In genomic region chr1:172046938-172047337, GRCm38 (mm10) we compare ENCODE assay signal across 8 mouse cellular contexts. TPM values are rescaled to one million over a fixed set of nuclear protein-coding genes. Genes with fewer than 3 reads are reported as not detected.
A peak's percentile ranks its signal among the peaks of the same experiment; 100 is the strongest.
DNase-seq lines count a peak whose midpoint lies in the region; ATAC-seq lines count a peak whose summit lies in the region.

No protein-coding gene starts in this region.

- 11% methylated on average over 5 of the region's 5 CpGs for WGBS in intestine, embryonic 15.5 days
- WGBS in liver, embryonic 11.5 days: 15% methylated on average over 5 of the region's 5 CpGs
- 10% methylated on average over 5 of the region's 5 CpGs for WGBS in neural tube, embryonic 12.5 days

- no peak overlapping the region for H3K4me2 ChIP-seq in intestine, embryonic 15.5 days (replicated peaks)
- H3K4me2 ChIP-seq in liver, embryonic 11.5 days: no peak overlapping the region; the same call in 1 of the 2 replicates
- peak overlapping the region; percentile 49 for H3K4me2 ChIP-seq in neural tube, embryonic 12.5 days (replicated peaks)

- H3K9me3 ChIP-seq in intestine, embryonic 15.5 days: no peaks in the 10 kb centered on the region
- H3K9me3 ChIP-seq in liver, embryonic 11.5 days (ENCODE audit: control insufficient read depth, low read length): no peaks in the 10 kb centered on the region
- H3K9me3 ChIP-seq in neural tube, embryonic 12.5 days: no peaks in the 10 kb centered on the region

- no peaks in the 10 kb centered on the region for H3K36me3 ChIP-seq in intestine, embryonic 15.5 days
- no peaks in the 10 kb centered on the region for H3K36me3 ChIP-seq in liver, embryonic 11.5 days (ENCODE audit: control insufficient read depth, insufficient read depth, low read length)
- H3K36me3 ChIP-seq in neural tube, embryonic 12.5 days: no peaks in the 10 kb centered on the region

- DNase-seq in CD4-positive helper T cell, adult 2 months (ENCODE audit: low read depth, low spot score): peak; percentile 67
- peak; percentile 80 for DNase-seq in R1 (ENCODE audit: low read depth, low spot score)
- DNase-seq in cerebellum, postnatal 36 days: peak; percentile 65 to 72
- DNase-seq in gastrocnemius, postnatal 10 days: peak; percentile 81
- DNase-seq in liver, embryonic 11.5 days (ENCODE audit: low spot score): peak; percentile 75
- DNase-seq in thymus, postnatal 10 days (ENCODE audit: low spot score in 2 of 2): peak; percentile 60 to 83

- H3K4me1 ChIP-seq in intestine, embryonic 15.5 days (replicated peaks): no peaks in the 10 kb centered on the region
- H3K4me1 ChIP-seq in liver, embryonic 11.5 days (replicated peaks; ENCODE audit: control insufficient read depth, insufficient read depth, low read length): no peaks in the 10 kb centered on the region
- H3K4me1 ChIP-seq in neural tube, embryonic 12.5 days: peaks cover 32% of the 10 kb centered on the region

- H3K4me3 ChIP-seq in intestine, embryonic 15.5 days (replicated peaks): no peak overlapping the region
- no peak overlapping the region for H3K4me3 ChIP-seq in liver, embryonic 11.5 days (ENCODE audit: low read depth, low read length)
- no peak overlapping the region for H3K4me3 ChIP-seq in neural tube, embryonic 12.5 days

- H3K9ac ChIP-seq in intestine, embryonic 15.5 days: no peak overlapping the region
- H3K9ac ChIP-seq in liver, embryonic 11.5 days (ENCODE audit: low read depth, low read length): no peak overlapping the region
- H3K9ac ChIP-seq in neural tube, embryonic 12.5 days: no peak overlapping the region

- H3K27ac ChIP-seq in intestine, embryonic 15.5 days: no peak overlapping the region
- H3K27ac ChIP-seq in liver, embryonic 11.5 days (ENCODE audit: low read depth, low read length): no peak overlapping the region
- peak overlapping the region; percentile 92; the same call in 1 of the 2 replicates for H3K27ac ChIP-seq in neural tube, embryonic 12.5 days

- H3K27me3 ChIP-seq in intestine, embryonic 15.5 days (replicated peaks): 0 out of 2 replicates have a peak, but pooled peaks cover 2% of the 10 kb centered on the region
- peaks cover 3% of the 10 kb centered on the region for H3K27me3 ChIP-seq in liver, embryonic 11.5 days (replicated peaks; ENCODE audit: control insufficient read depth, insufficient read depth, low read length)
- no peaks in the 10 kb centered on the region for H3K27me3 ChIP-seq in neural tube, embryonic 12.5 days (replicated peaks)

- ATAC-seq in intestine, embryonic 15.5 days: peak; percentile 75
- ATAC-seq in liver, embryonic 11.5 days (replicated peaks; ENCODE audit: low FRiP score): 0 out of 2 replicates have a peak, but pooled peaks have one; percentile 46
- no peak for ATAC-seq in neural tube, embryonic 12.5 days (ENCODE audit: low FRiP score, low read depth)

RNA-seq across cellular contexts. Expression of gene Nhlh1, which starts 10.4 kb away (rescaled TPM):
- not detected for total RNA-seq in gastrocnemius, postnatal 10 days (2021)
- 0.06 and 0.09 TPM in 2 replicates for polyA plus RNA-seq in intestine, embryonic 15.5 days (2015; fragmentation: Nextera tagmentation; extraction: Ambion mirVana)
- polyA plus RNA-seq in liver, embryonic 11.5 days (2014; fragmentation: Nextera tagmentation; extraction: Ambion mirVana): 0.11 TPM in 1 of 2 replicates, not detected in the other
- 18.2 and 21.7 TPM in 2 replicates for polyA plus RNA-seq in neural tube, embryonic 12.5 days (2016; fragmentation: Nextera tagmentation; extraction: Ambion mirVana)

RNA-seq across cellular contexts. Expression of gene Vangl2, which starts 18.7 kb away (rescaled TPM):
- total RNA-seq in gastrocnemius, postnatal 10 days (2021): 1 to 10 TPM; 5.2 to 7.0 TPM
- 8.9 and 10.1 TPM in 2 replicates for polyA plus RNA-seq in intestine, embryonic 15.5 days (2015; fragmentation: Nextera tagmentation; extraction: Ambion mirVana)
- 5.4 and 6.2 TPM in 2 replicates for polyA plus RNA-seq in liver, embryonic 11.5 days (2014; fragmentation: Nextera tagmentation; extraction: Ambion mirVana)
- polyA plus RNA-seq in neural tube, embryonic 12.5 days (2016; fragmentation: Nextera tagmentation; extraction: Ambion mirVana): 66.0 and 69.7 TPM in 2 replicates

RNA-seq across cellular contexts. Expression of gene Copa, which starts 35.4 kb away (rescaled TPM):
- total RNA-seq in gastrocnemius, postnatal 10 days (2021): 100 to 1,000 TPM in 1 of 2 experiments, 10 to 100 TPM in 1; 97.9 to 117 TPM
- 201 and 203 TPM in 2 replicates for polyA plus RNA-seq in intestine, embryonic 15.5 days (2015; fragmentation: Nextera tagmentation; extraction: Ambion mirVana)
- 137 and 153 TPM in 2 replicates for polyA plus RNA-seq in liver, embryonic 11.5 days (2014; fragmentation: Nextera tagmentation; extraction: Ambion mirVana)
- 216 and 227 TPM in 2 replicates for polyA plus RNA-seq in neural tube, embryonic 12.5 days (2016; fragmentation: Nextera tagmentation; extraction: Ambion mirVana)

RNA-seq across cellular contexts. Expression of gene Ncstn, which starts 35.7 kb away (rescaled TPM):
- total RNA-seq in gastrocnemius, postnatal 10 days (2021): 10 to 100 TPM; 43.2 to 47.5 TPM
- 135 and 136 TPM in 2 replicates for polyA plus RNA-seq in intestine, embryonic 15.5 days (2015; fragmentation: Nextera tagmentation; extraction: Ambion mirVana)
- polyA plus RNA-seq in liver, embryonic 11.5 days (2014; fragmentation: Nextera tagmentation; extraction: Ambion mirVana): 75.3 and 76.5 TPM in 2 replicates
- polyA plus RNA-seq in neural tube, embryonic 12.5 days (2016; fragmentation: Nextera tagmentation; extraction: Ambion mirVana): 132 and 137 TPM in 2 replicates

Comparison
In these comparisons a context has a peak if more than half of its experiments do, and no peak if none do; other contexts are left out.
1. RNA of gene Nhlh1, which starts 10.4 kb away (polyA plus RNA-seq): 18.2 to 21.7 TPM in neural tube, embryonic 12.5 days; 0.11 TPM in liver, embryonic 11.5 days and 0.06 to 0.09 TPM in intestine, embryonic 15.5 days; every median in the first group is over 10 times any median in the second.
2. Peak in every context shown above with its lines, with median percentiles within 50 percentile points of each other: DNase-seq.